Mouse (Mus musculus): ENCODE measurements around the gene Depdc5. TPM values are rescaled to one million over a fixed set of nuclear protein-coding genes. Genes with fewer than 3 reads are reported as not detected.
"Not testable (repeated sequence)": the region's sequence is repeated elsewhere in the genome, so short reads cannot be mapped to it uniquely, and the experiment has no call there.

Depdc5 gene
- polyA plus RNA-seq, 1 experiment from 2014 or later = 28.7 TPM

- H3K9ac ChIP-seq (ENCODE audit: low read depth, low read length) = no peak overlapping the region
- H3K4me1 ChIP-seq (replicated peaks; ENCODE audit: control insufficient read depth, insufficient read depth, low read length) = no peaks in the 10 kb centered on the region
- no peak for DNase-seq (ENCODE audit: low spot score)
- 88% methylated on average over 2 of the region's 2 CpGs for WGBS
- H3K27ac ChIP-seq (ENCODE audit: low read depth, low read length) = no peak overlapping the region
- no peak for ATAC-seq (ENCODE audit: low FRiP score)
- H3K9me3 ChIP-seq (ENCODE audit: control insufficient read depth, low read length) = no peaks in the 10 kb centered on the region
- H3K4me2 ChIP-seq (replicated peaks; ENCODE audit: low read depth, low read length) = no peak overlapping the region
- H3K36me3 ChIP-seq (ENCODE audit: control insufficient read depth, insufficient read depth, low read length) = 0 out of 2 replicates have a peak, but pooled peaks cover 5% of the 10 kb centered on the region
- no peaks in the 10 kb centered on the region for H3K27me3 ChIP-seq (ENCODE audit: control insufficient read depth, insufficient read depth, low read length)
- no peak overlapping the region for H3K4me3 ChIP-seq (ENCODE audit: low read depth, low read length)
Measured at GRCm38 (mm10) chr5:32840029-32840428, 23.5 kb upstream of the Depdc5 start.

DNA sequence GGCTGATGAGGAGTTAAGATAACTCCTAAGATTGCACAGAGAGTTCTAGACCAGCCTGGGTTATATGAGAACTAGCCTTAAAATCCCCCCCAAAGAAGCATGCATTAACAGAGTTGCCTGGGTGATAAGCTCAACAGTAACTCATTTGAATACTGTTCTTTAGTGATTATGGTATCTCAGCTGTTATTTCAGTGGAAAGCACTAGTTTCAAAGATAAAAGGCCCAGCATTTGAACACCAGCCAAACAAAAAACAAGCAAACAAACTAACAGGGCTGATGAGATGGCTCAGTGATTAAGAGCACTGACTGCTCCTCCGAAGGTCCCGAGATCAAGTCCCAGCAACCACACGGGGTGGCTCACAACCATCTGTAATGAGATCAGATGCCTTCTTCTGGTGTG, 14.3 kb upstream of the Depdc5 start:
- Histone ChIP-seq H3K36me3 (ENCODE audit: control insufficient read depth, insufficient read depth, low read length) (no peaks in the 10 kb centered on the region), H3K9ac (ENCODE audit: low read depth, low read length) (no peak overlapping the region), H3K4me1 (replicated peaks; ENCODE audit: control insufficient read depth, insufficient read depth, low read length) (peaks cover 2% of the 10 kb centered on the region; the same call in 1 of the 2 replicates), H3K27ac (ENCODE audit: low read depth, low read length) (no peak overlapping the region), H3K4me2 (replicated peaks; ENCODE audit: low read depth, low read length) (no peak overlapping the region), H3K4me3 (ENCODE audit: low read depth, low read length) (no peak overlapping the region), H3K27me3 (ENCODE audit: control insufficient read depth, insufficient read depth, low read length) (no peaks in the 10 kb centered on the region), H3K9me3 (ENCODE audit: control insufficient read depth, low read length) (no peaks in the 10 kb centered on the region)
- ATAC-seq (ENCODE audit: low FRiP score) (no peak), DNase-seq (ENCODE audit: low spot score) (no peak)
- WGBS = 97% methylated on average over 3 of the region's 3 CpGs

GRCm38 (mm10) chr5:32849580-32849979, 13.9 kb upstream of the Depdc5 start:
- not testable (repeated sequence) for H3K9ac ChIP-seq (ENCODE audit: low read depth, low read length); H3K27me3 ChIP-seq (ENCODE audit: control insufficient read depth, insufficient read depth, low read length); H3K27ac ChIP-seq (ENCODE audit: low read depth, low read length); H3K4me3 ChIP-seq (ENCODE audit: low read depth, low read length); H3K36me3 ChIP-seq (ENCODE audit: control insufficient read depth, insufficient read depth, low read length); DNase-seq (ENCODE audit: low spot score); H3K9me3 ChIP-seq (ENCODE audit: control insufficient read depth, low read length); ATAC-seq (ENCODE audit: low FRiP score); H3K4me2 ChIP-seq (replicated peaks; ENCODE audit: low read depth, low read length); H3K4me1 ChIP-seq (replicated peaks; ENCODE audit: control insufficient read depth, insufficient read depth, low read length)
- 96% methylated on average over 3 of the region's 3 CpGs for WGBS

DNA sequence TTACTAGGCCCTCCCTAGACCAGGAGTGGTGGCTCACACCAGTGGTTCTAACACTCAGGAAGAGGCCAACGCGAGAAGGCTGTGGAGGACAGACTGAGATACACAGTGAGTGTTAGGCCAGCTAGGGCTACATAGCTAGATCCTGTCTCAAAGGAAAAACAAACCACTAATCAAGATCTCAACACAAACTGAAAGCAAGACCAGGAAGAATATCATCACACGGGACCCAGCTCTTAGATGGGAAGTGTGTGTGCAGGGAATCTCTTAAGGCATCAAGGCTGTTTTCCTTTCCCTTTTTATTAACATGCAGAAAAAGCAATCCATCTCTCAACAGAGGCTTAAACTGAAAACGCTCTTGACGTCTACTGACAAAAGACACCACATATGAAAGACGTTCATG, 11.5 kb upstream of the Depdc5 start:
- Histone ChIP-seq H3K4me3 (ENCODE audit: low read depth, low read length) (no peak overlapping the region), H3K4me2 (replicated peaks; ENCODE audit: low read depth, low read length) (peak overlapping the region; percentile 19; the same call in 1 of the 2 replicates)
- 64% methylated on average over 6 of the region's 6 CpGs for WGBS

GRCm38 (mm10) chr5:32853731-32854507, 9.6 kb upstream of the Depdc5 start, which contains the start of gene Prr14l:
Gene Prr14l (minus strand): TSS chr5:32854256.
- under 1% methylated on average over 51 of the region's 51 CpGs for WGBS

More for the DNA sequence above, 11.5 kb upstream of the Depdc5 start:
- no peak for DNase-seq (ENCODE audit: low spot score)
- Histone ChIP-seq H3K27ac (ENCODE audit: low read depth, low read length) (no peak overlapping the region), H3K36me3 (ENCODE audit: control insufficient read depth, insufficient read depth, low read length) (no peaks in the 10 kb centered on the region), H3K9me3 (ENCODE audit: control insufficient read depth, low read length) (no peaks in the 10 kb centered on the region), H3K4me1 (replicated peaks; ENCODE audit: control insufficient read depth, insufficient read depth, low read length) (peaks cover 2% of the 10 kb centered on the region; the same call in 1 of the 2 replicates), H3K9ac (ENCODE audit: low read depth, low read length) (0 out of 2 replicates have a peak overlapping the region, but pooled peaks have one; percentile 3), H3K27me3 (ENCODE audit: control insufficient read depth, insufficient read depth, low read length) (no peaks in the 10 kb centered on the region)
- ATAC-seq (ENCODE audit: low FRiP score) = no peak

DNA sequence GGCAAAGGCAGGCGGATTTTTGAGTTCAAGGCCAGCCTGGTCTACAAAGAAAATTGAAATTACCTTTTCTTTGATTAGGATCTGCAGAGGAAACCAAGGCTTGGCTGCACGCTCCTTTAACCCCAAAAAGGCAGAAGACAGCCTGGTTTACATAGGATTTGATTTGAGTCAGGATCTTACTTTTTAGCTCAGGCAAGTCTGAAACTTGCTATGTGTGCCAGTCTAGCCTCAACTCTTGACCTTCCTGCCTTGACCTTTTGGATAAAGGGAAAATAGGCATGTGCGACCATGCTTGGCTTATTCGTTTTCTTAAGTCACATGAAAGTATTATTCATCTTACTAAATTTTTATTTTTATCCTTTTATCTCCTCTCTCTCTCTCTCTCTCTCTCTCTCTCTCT, 8.7 kb upstream of the Depdc5 start:
- WGBS = 84% methylated on average over 4 of the region's 4 CpGs
- no peak overlapping the region for H3K9ac ChIP-seq (ENCODE audit: low read depth, low read length)
- ATAC-seq (ENCODE audit: low FRiP score) (no peak), DNase-seq (ENCODE audit: low spot score) (no peak)
- no peaks in the 10 kb centered on the region for H3K27me3 ChIP-seq (ENCODE audit: control insufficient read depth, insufficient read depth, low read length)
- no peak overlapping the region for H3K4me3 ChIP-seq (ENCODE audit: low read depth, low read length)
- peaks cover 2% of the 10 kb centered on the region; the same call in 1 of the 2 replicates for H3K4me1 ChIP-seq (replicated peaks; ENCODE audit: control insufficient read depth, insufficient read depth, low read length)
- no peaks in the 10 kb centered on the region for H3K9me3 ChIP-seq (ENCODE audit: control insufficient read depth, low read length)
- H3K36me3 ChIP-seq (ENCODE audit: control insufficient read depth, insufficient read depth, low read length) = no peaks in the 10 kb centered on the region
- no peak overlapping the region for H3K27ac ChIP-seq (ENCODE audit: low read depth, low read length)
- no peak overlapping the region for H3K4me2 ChIP-seq (replicated peaks; ENCODE audit: low read depth, low read length)

More at GRCm38 (mm10) chr5:32853731-32854507, 9.6 kb upstream of the Depdc5 start, which contains the start of gene Prr14l:
- peak; percentile 100 for DNase-seq (ENCODE audit: low spot score)
- Histone ChIP-seq H3K9ac (ENCODE audit: low read depth, low read length) (peak within 1 kb of the TSS; percentile 89), H3K4me2 (replicated peaks; ENCODE audit: low read depth, low read length) (peak within 1 kb of the TSS; percentile 68), H3K27ac (ENCODE audit: low read depth, low read length) (peak within 1 kb of the TSS; percentile 48), H3K36me3 (ENCODE audit: control insufficient read depth, insufficient read depth, low read length) (no peaks in the 10 kb centered on the region), H3K9me3 (ENCODE audit: control insufficient read depth, low read length) (no peaks in the 10 kb centered on the region), H3K4me3 (ENCODE audit: low read depth, low read length) (peak within 1 kb of the TSS; percentile 67), H3K27me3 (ENCODE audit: control insufficient read depth, insufficient read depth, low read length) (no peaks in the 10 kb centered on the region), H3K4me1 (replicated peaks; ENCODE audit: control insufficient read depth, insufficient read depth, low read length) (peaks cover 2% of the 10 kb centered on the region; the same call in 1 of the 2 replicates)
- ATAC-seq (ENCODE audit: low FRiP score) = peak; percentile 96

DNA sequence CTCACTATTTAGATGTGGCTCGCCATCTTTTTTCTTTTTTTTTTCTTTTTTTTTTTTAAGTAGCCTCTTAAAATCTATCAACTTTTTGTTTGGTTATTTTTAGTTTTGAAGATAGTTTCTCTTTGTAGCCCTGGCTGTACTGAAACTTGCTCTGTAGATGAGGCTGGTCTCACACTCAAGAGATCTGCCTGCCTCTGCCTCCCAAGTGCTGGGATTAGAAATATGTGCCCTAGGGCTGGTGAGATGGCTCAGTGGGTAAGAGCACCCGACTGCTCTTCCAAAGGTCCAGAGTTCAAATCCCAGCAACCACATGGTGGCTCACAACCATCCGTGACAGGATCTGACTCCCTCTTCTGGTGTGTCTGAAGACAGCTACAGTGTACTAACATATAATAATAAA, 8.2 kb upstream of the Depdc5 start:
- not testable (repeated sequence) for DNase-seq (ENCODE audit: low spot score); H3K9ac ChIP-seq (ENCODE audit: low read depth, low read length); H3K36me3 ChIP-seq (ENCODE audit: control insufficient read depth, insufficient read depth, low read length); H3K27me3 ChIP-seq (ENCODE audit: control insufficient read depth, insufficient read depth, low read length); H3K4me1 ChIP-seq (replicated peaks; ENCODE audit: control insufficient read depth, insufficient read depth, low read length); ATAC-seq (ENCODE audit: low FRiP score); H3K27ac ChIP-seq (ENCODE audit: low read depth, low read length); H3K4me3 ChIP-seq (ENCODE audit: low read depth, low read length); H3K4me2 ChIP-seq (replicated peaks; ENCODE audit: low read depth, low read length); H3K9me3 ChIP-seq (ENCODE audit: control insufficient read depth, low read length)
- 96% methylated on average over 2 of the region's 3 CpGs for WGBS

DNA sequence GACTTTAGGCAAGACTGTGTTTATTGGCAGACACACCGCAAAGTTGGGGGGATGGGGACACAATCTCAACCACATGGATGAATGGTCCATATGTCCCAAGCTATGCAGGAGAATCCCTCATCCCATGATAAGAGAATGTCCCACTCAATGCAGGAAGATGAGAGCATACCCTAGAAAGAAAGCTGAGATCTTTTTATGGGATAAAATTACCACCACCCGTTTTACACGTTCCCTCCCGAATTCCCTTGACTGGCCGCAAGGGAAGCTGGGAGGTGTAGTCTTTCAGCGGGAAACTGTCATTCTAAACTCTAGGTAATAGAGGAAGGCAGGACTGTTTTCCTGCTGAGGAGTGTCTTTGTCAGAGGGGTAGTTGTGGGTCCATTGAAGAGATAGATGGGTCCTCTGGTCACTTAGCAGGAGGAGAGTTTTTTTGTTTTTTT, 5.7 kb upstream of the Depdc5 start:
- WGBS = 4% methylated on average over 6 of the region's 6 CpGs

GRCm38 (mm10) chr5:32861082-32861481, 2.4 kb upstream of the Depdc5 start:
- Histone ChIP-seq H3K9me3 (ENCODE audit: control insufficient read depth, low read length) (no peaks in the 10 kb centered on the region), H3K36me3 (ENCODE audit: control insufficient read depth, insufficient read depth, low read length) (no peaks in the 10 kb centered on the region), H3K4me2 (replicated peaks; ENCODE audit: low read depth, low read length) (no peak overlapping the region), H3K4me1 (replicated peaks; ENCODE audit: control insufficient read depth, insufficient read depth, low read length) (no peaks in the 10 kb centered on the region; the same call in 1 of the 2 replicates), H3K9ac (ENCODE audit: low read depth, low read length) (no peak overlapping the region), H3K27ac (ENCODE audit: low read depth, low read length) (no peak overlapping the region), H3K27me3 (ENCODE audit: control insufficient read depth, insufficient read depth, low read length) (no peaks in the 10 kb centered on the region), H3K4me3 (ENCODE audit: low read depth, low read length) (no peak overlapping the region)
- WGBS = 91% methylated on average over 1 of the region's 1 CpGs
- DNase-seq (ENCODE audit: low spot score) = no peak
- no peak for ATAC-seq (ENCODE audit: low FRiP score)

More for the DNA sequence above, 5.7 kb upstream of the Depdc5 start:
- Histone ChIP-seq H3K36me3 (ENCODE audit: control insufficient read depth, insufficient read depth, low read length) (no peaks in the 10 kb centered on the region), H3K4me2 (replicated peaks; ENCODE audit: low read depth, low read length) (peak overlapping the region; percentile 49), H3K9ac (ENCODE audit: low read depth, low read length) (peak overlapping the region; percentile 40), H3K27me3 (ENCODE audit: control insufficient read depth, insufficient read depth, low read length) (no peaks in the 10 kb centered on the region), H3K9me3 (ENCODE audit: control insufficient read depth, low read length) (no peaks in the 10 kb centered on the region), H3K4me3 (ENCODE audit: low read depth, low read length) (peak overlapping the region; percentile 34), H3K4me1 (replicated peaks; ENCODE audit: control insufficient read depth, insufficient read depth, low read length) (0 out of 2 replicates have a peak, but pooled peaks cover 2% of the 10 kb centered on the region), H3K27ac (ENCODE audit: low read depth, low read length) (no peak overlapping the region)
- no peak for ATAC-seq (ENCODE audit: low FRiP score)
- DNase-seq (ENCODE audit: low spot score) = peak; percentile 67

Data from hindbrain, embryonic 11.5 days (tissue).